Mouse (Mus musculus) spleen, adult 2 months (tissue): Measurements from ENCODE around the gene Elmo1.

Experiments
- CTCF ChIP-seq: fragments of 200-500 bp; IDR thresholded peaks from 2 replicates; pipeline ENCODE4 v1.5.1; 2011; ENCODE audit warnings: mild to moderate bottlenecking, inconsistent platforms; ENCODE audit not compliant: insufficient read depth, insufficient read length, insufficient replicate concordance; ENCODE audit errors: extremely low read depth
- POLR2A ChIP-seq: fragments of 200-500 bp; IDR thresholded peaks from 2 replicates; pipeline ENCODE4 v1.6.1; 2011; ENCODE audit warnings: low read depth, low read length, inconsistent platforms

DNA sequence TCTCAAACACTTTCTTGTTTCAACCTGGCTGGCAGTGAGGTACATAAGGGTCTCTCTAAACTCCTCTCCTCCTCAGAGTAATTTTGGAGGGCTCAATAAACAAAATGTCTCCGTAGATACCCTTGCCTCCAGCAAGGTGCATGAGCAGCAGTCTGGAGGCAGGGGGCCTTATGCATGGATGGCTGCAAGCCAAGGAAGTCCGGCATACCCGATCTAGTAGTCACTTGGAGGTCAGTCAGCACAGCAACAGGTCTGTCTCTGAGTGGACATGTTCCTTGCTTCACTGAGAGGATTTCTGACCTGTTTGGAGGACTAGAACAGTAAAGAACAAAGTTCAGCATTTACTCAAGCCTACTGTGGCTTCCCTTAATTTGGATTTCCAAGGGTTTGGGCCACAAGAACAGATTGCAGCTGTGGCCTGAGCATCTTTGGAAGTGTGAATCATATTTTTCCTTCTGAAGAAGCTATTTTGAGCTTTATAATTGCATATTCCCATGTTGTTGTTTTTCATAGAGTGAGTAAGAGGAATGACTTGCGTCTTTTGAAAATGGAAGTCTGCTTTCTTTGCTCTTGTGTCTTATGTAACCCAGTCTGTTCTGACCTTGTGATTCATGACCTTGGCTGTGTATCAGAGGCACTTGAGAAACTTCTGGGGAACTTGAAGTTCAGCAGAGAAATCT is 296.2 kb downstream of the Elmo1 start:
- TF ChIP-seq CTCF (no peak), POLR2A (no peak)
